Mouse (Mus musculus) megakaryocyte, embryonic 14.5 days (primary cell): ENCODE measurements around the gene Gjb2. TPM values are rescaled to one million over a fixed set of nuclear protein-coding genes. Genes with fewer than 3 reads are reported as not detected.

Experiments used
- H3K27me3 ChIP-seq: replicated peaks from 2 replicates; pipeline ENCODE3; 2012; ENCODE audit warnings: inconsistent platforms
- H3K36me3 ChIP-seq: replicated peaks from 2 replicates; pipeline ENCODE3; 2012; ENCODE audit warnings: low read length, inconsistent platforms, mixed read lengths
- H3K4me1 ChIP-seq: 2 replicates; pipeline ENCODE4 v1.6.1; 2012; ENCODE audit warnings: inconsistent platforms
- H3K4me3 ChIP-seq: replicated peaks from 2 replicates; pipeline ENCODE3; 2012; ENCODE audit warnings: moderate library complexity, mild to moderate bottlenecking, inconsistent platforms
- H3K9me3 ChIP-seq: 2 replicates; pipeline ENCODE4 v1.6.1; 2012; ENCODE audit warnings: inconsistent platforms
- FLI1 ChIP-seq: IDR thresholded peaks from 2 replicates; pipeline ENCODE4 v1.6.1; 2012; ENCODE audit warnings: low read length, inconsistent platforms, mixed read lengths
- GATA1 ChIP-seq: IDR thresholded peaks from 3 replicates; pipeline ENCODE4 v1.6.1; 2012; ENCODE audit warnings: mixed read lengths, low read length, inconsistent platforms, borderline replicate concordance
- polyA plus RNA-seq: library from polyadenylated mRNA; stranded (reverse); fragments of >175 nt; gene quantifications from 2 replicates; pipeline ENCODE4 v1.2.3, GENCODE M21; 2012; ENCODE audit warnings: low replicate concordance; ENCODE audit not compliant: insufficient read depth

Gjb2 gene
- polyA plus RNA-seq, 1 experiment, result not detected

GRCm38 (mm10) chr14:57107091-57107490, 2.6 kb upstream of the Gjb2 start:
- peaks cover 16% of the 10 kb centered on the region for H3K4me1 ChIP-seq
- H3K9me3 ChIP-seq, result no peaks in the 10 kb centered on the region
- no peak overlapping the region for H3K4me3 ChIP-seq
- peaks cover 70% of the 10 kb centered on the region for H3K27me3 ChIP-seq
- TF ChIP-seq GATA1, result no peak
- no peak for TF ChIP-seq FLI1
- H3K36me3 ChIP-seq, result no peaks in the 10 kb centered on the region

GRCm38 (mm10) chr14:57105721-57106120, 1.2 kb upstream of the Gjb2 start:
- Histone ChIP-seq H3K27me3 (peaks cover 71% of the 10 kb centered on the region), H3K36me3 (no peaks in the 10 kb centered on the region), H3K4me1 (peaks cover 16% of the 10 kb centered on the region), H3K9me3 (no peaks in the 10 kb centered on the region), H3K4me3 (no peak overlapping the region)
- TF ChIP-seq GATA1 (no peak), FLI1 (no peak)

- no peaks in the 10 kb centered on the region for H3K36me3 ChIP-seq
- TF ChIP-seq FLI1, result no peak
- no peak for TF ChIP-seq GATA1
- H3K27me3 ChIP-seq, result peaks cover 73% of the 10 kb centered on the region
- no peak overlapping the region for H3K4me3 ChIP-seq
- H3K9me3 ChIP-seq, result no peaks in the 10 kb centered on the region
- peaks cover 16% of the 10 kb centered on the region for H3K4me1 ChIP-seq
Observed at GRCm38 (mm10) chr14:57105111-57105510, 609 bp upstream of the Gjb2 start.

GRCm38 (mm10) chr14:57103711-57104105, 794 bp downstream of the Gjb2 start:
- Histone ChIP-seq H3K27me3 (peaks cover 76% of the 10 kb centered on the region), H3K4me1 (peaks cover 16% of the 10 kb centered on the region), H3K9me3 (no peaks in the 10 kb centered on the region), H3K36me3 (no peaks in the 10 kb centered on the region), H3K4me3 (peak overlapping the region; percentile 90)
- TF ChIP-seq FLI1 (no peak), GATA1 (no peak)

GRCm38 (mm10) chr14:57103121-57103520, 1.4 kb downstream of the Gjb2 start:
- TF ChIP-seq FLI1 (no peak), GATA1 (no peak)
- H3K4me3 ChIP-seq, result no peak overlapping the region
- no peaks in the 10 kb centered on the region for H3K36me3 ChIP-seq
- H3K4me1 ChIP-seq, result peaks cover 16% of the 10 kb centered on the region
- H3K27me3 ChIP-seq, result peaks cover 75% of the 10 kb centered on the region
- no peaks in the 10 kb centered on the region for H3K9me3 ChIP-seq

- Histone ChIP-seq H3K9me3 (no peaks in the 10 kb centered on the region), H3K4me3 (no peak overlapping the region), H3K27me3 (peaks cover 67% of the 10 kb centered on the region), H3K36me3 (no peaks in the 10 kb centered on the region), H3K4me1 (peaks cover 16% of the 10 kb centered on the region)
- TF ChIP-seq FLI1 (no peak), GATA1 (no peak)
Observed at GRCm38 (mm10) chr14:57101623-57102022, 2.9 kb downstream of the Gjb2 start.

- no peaks in the 10 kb centered on the region for H3K9me3 ChIP-seq
Observed at GRCm38 (mm10) chr14:57095855-57096254, 8.6 kb downstream of the Gjb2 start.

GRCm38 (mm10) chr14:57093029-57093428, 11.5 kb downstream of the Gjb2 start:
- Histone ChIP-seq H3K4me1 (no peaks in the 10 kb centered on the region), H3K36me3 (no peaks in the 10 kb centered on the region), H3K27me3 (peaks cover 24% of the 10 kb centered on the region), H3K4me3 (no peak overlapping the region), H3K9me3 (no peaks in the 10 kb centered on the region)
- no peak for TF ChIP-seq FLI1
- no peak for TF ChIP-seq GATA1

More at GRCm38 (mm10) chr14:57095855-57096254, 8.6 kb downstream of the Gjb2 start:
- Histone ChIP-seq H3K4me1 (no peaks in the 10 kb centered on the region), H3K36me3 (no peaks in the 10 kb centered on the region), H3K27me3 (peaks cover 27% of the 10 kb centered on the region), H3K4me3 (no peak overlapping the region)
- no peak for TF ChIP-seq GATA1
- no peak for TF ChIP-seq FLI1

- H3K4me3 ChIP-seq, result no peak overlapping the region
- TF ChIP-seq GATA1 (no peak), FLI1 (no peak)
- H3K4me1 ChIP-seq, result no peaks in the 10 kb centered on the region
- H3K9me3 ChIP-seq, result no peaks in the 10 kb centered on the region
- no peaks in the 10 kb centered on the region for H3K36me3 ChIP-seq
- H3K27me3 ChIP-seq, result peaks cover 16% of the 10 kb centered on the region
Observed at GRCm38 (mm10) chr14:57090001-57090400, 14.5 kb downstream of the Gjb2 start.

- Histone ChIP-seq H3K4me3 (no peak overlapping the region), H3K9me3 (no peaks in the 10 kb centered on the region), H3K4me1 (no peaks in the 10 kb centered on the region), H3K36me3 (no peaks in the 10 kb centered on the region), H3K27me3 (peaks cover 16% of the 10 kb centered on the region)
- TF ChIP-seq FLI1 (no peak), GATA1 (no peak)
Observed at GRCm38 (mm10) chr14:57089107-57089506, 15.4 kb downstream of the Gjb2 start.

GRCm38 (mm10) chr14:57084180-57084668, 20.3 kb downstream of the Gjb2 start:
- Histone ChIP-seq H3K9me3 (no peaks in the 10 kb centered on the region), H3K4me3 (no peak overlapping the region), H3K36me3 (no peaks in the 10 kb centered on the region), H3K4me1 (no peaks in the 10 kb centered on the region), H3K27me3 (peaks cover 17% of the 10 kb centered on the region)
- TF ChIP-seq GATA1, result no peak
- TF ChIP-seq FLI1, result no peak
